Mouse (Mus musculus): ENCODE results near the gene Adcy7.

Gene Adcy7

GRCm38 (mm10) chr8:88305814-88306213 is 33.6 kb downstream of the Adcy7 start:
- no peak for DNase-seq

GRCm38 (mm10) chr8:88306511-88306910 is 34.3 kb downstream of the Adcy7 start:
- DNase-seq: no peak

- DNase-seq: no peak
These were observed 35.5 kb downstream of the Adcy7 start for GRCm38 (mm10) chr8:88307736-88308135.

GRCm38 (mm10) chr8:88309274-88309873 is 37.2 kb downstream of the Adcy7 start:
- no peak for DNase-seq

- DNase-seq: no peak
These were observed 37.7 kb downstream of the Adcy7 start for GRCm38 (mm10) chr8:88309881-88310280.

GRCm38 (mm10) chr8:88310286-88310685 is 38.1 kb downstream of the Adcy7 start:
- no peak for DNase-seq

- DNase-seq: no peak
These were observed 40.8 kb downstream of the Adcy7 start for GRCm38 (mm10) chr8:88312966-88313365.

GRCm38 (mm10) chr8:88313991-88314390 is 41.8 kb downstream of the Adcy7 start:
- no peak for DNase-seq

- no peak for DNase-seq
These were observed 43.1 kb downstream of the Adcy7 start for GRCm38 (mm10) chr8:88315302-88315701.

- DNase-seq: peak; percentile 69
These were observed 44.1 kb downstream of the Adcy7 start for GRCm38 (mm10) chr8:88316139-88316931.

GRCm38 (mm10) chr8:88317341-88317740 is 45.1 kb downstream of the Adcy7 start:
- no peak for DNase-seq

- DNase-seq: no peak
These were observed 45.9 kb downstream of the Adcy7 start for GRCm38 (mm10) chr8:88318151-88318550.

- DNase-seq: no peak
These were observed 47.9 kb downstream of the Adcy7 start for GRCm38 (mm10) chr8:88320134-88320533.

GRCm38 (mm10) chr8:88321387-88321786 is 49.2 kb downstream of the Adcy7 start:
- DNase-seq: no peak

- DNase-seq: no peak
These were observed 51.3 kb downstream of the Adcy7 start for GRCm38 (mm10) chr8:88323523-88323922.

GRCm38 (mm10) chr8:88324760-88325159 is 52.6 kb downstream of the Adcy7 start:
- DNase-seq: no peak

- no peak for DNase-seq
These were observed 53.0 kb downstream of the Adcy7 start for GRCm38 (mm10) chr8:88325251-88325650.

GRCm38 (mm10) chr8:88325795-88326194 is 53.6 kb downstream of the Adcy7 start:
- DNase-seq: no peak

GRCm38 (mm10) chr8:88326328-88326727 is 54.1 kb downstream of the Adcy7 start:
- DNase-seq: no peak

- DNase-seq: no peak
These were observed 56.5 kb downstream of the Adcy7 start for GRCm38 (mm10) chr8:88328689-88329088.

GRCm38 (mm10) chr8:88330816-88331215 is 58.6 kb downstream of the Adcy7 start:
- DNase-seq: no peak

GRCm38 (mm10) chr8:88334384-88334783 is 62.2 kb downstream of the Adcy7 start:
- DNase-seq: no peak

- DNase-seq: no peak
These were observed 62.8 kb downstream of the Adcy7 start for GRCm38 (mm10) chr8:88334975-88335374.

- no peak for DNase-seq
These were observed 67.0 kb downstream of the Adcy7 start for GRCm38 (mm10) chr8:88339221-88339620.
